Mouse (Mus musculus) liver, adult 2 months (tissue): ENCODE measurements around the gene Gm3646. TPM values are rescaled to one million over a fixed set of nuclear protein-coding genes. Genes with fewer than 3 reads are reported as not detected.

Source experiments
- DNase-seq: peaks from one replicate; pipeline ENCODE4 v3.0.0-alpha.2; 2011; ENCODE audit warnings: low read depth, low spot score; ENCODE audit errors: extremely low read depth
- H3K27ac ChIP-seq: fragments of 200-500 bp; replicated peaks from 2 replicates; pipeline ENCODE4 v1.5.1; 2012; ENCODE audit warnings: low read depth, mild to moderate bottlenecking, control low read depth, inconsistent platforms, low read length; ENCODE audit not compliant: insufficient read depth
- H3K27me3 ChIP-seq: fragments of 200-500 bp; 2 replicates; pipeline ENCODE4 v1.6.1; 2012; ENCODE audit warnings: mild to moderate bottlenecking, moderate library complexity, low read length, inconsistent platforms; ENCODE audit not compliant: control insufficient read depth, insufficient read depth
- H3K36me3 ChIP-seq: fragments of 200-500 bp; 2 replicates; pipeline ENCODE4 v1.6.1; 2012; ENCODE audit warnings: low read length, inconsistent platforms; ENCODE audit not compliant: control insufficient read depth, insufficient read depth
- H3K4me1 ChIP-seq: fragments of 200-500 bp; 2 replicates; pipeline ENCODE4 v1.6.1; 2011; ENCODE audit warnings: low read length; ENCODE audit not compliant: control insufficient read depth, insufficient read depth
- H3K4me3 ChIP-seq: fragments of 200-500 bp; 2 replicates; pipeline ENCODE4 v1.5.1; 2011; ENCODE audit warnings: low read depth, mild to moderate bottlenecking, control low read depth, low read length, moderate library complexity; ENCODE audit not compliant: insufficient read depth
- H3K79me2 ChIP-seq: fragments of 200-500 bp; 2 replicates; pipeline ENCODE4 v1.6.1; 2012; ENCODE audit warnings: inconsistent platforms, mild to moderate bottlenecking, low read length, moderate library complexity; ENCODE audit not compliant: control insufficient read depth, insufficient read depth
- H3K9ac ChIP-seq: fragments of 200-500 bp; 2 replicates; pipeline ENCODE4 v1.6.1; 2012; ENCODE audit warnings: low read depth, mild to moderate bottlenecking, control low read depth, inconsistent platforms, low read length
- CTCF ChIP-seq: fragments of 200-500 bp; IDR thresholded peaks from 2 replicates; pipeline ENCODE4 v1.5.1; 2011; ENCODE audit warnings: low read depth, low read length, control low read depth
- POLR2A ChIP-seq: fragments of 200-500 bp; IDR thresholded peaks from 2 replicates; pipeline ENCODE4 v1.6.1; 2011; ENCODE audit warnings: low read length, control low read depth; ENCODE audit not compliant: insufficient read depth; ENCODE audit errors: extremely low read depth
- WGBS: fragments of 180-500 bp; shearing (Covaris S2); methylation state at CpG from one replicate; pipeline ENCODE4 v1.1.7; 2018; 5-methylcytosine and 5-hydroxymethylcytosine counted together
- polyA plus RNA-seq: library from polyadenylated mRNA; depleted of rRNA; stranded (reverse); fragments of >200 nt; gene quantifications from 2 replicates; pipeline ENCODE4 v1.2.3, GENCODE M21; 2012
- total RNA-seq: library from RNA; depleted of rRNA; stranded (reverse); fragments of >200 nt; gene quantifications from 2 replicates; pipeline ENCODE4 v1.2.3, GENCODE M21; 2014

The Gm3646 gene
- total and polyA plus RNA-seq, 2 experiments: not detected

GRCm38 (mm10) chr1:39804789-39805188, 343 bp downstream of the Gm3646 start:
- Histone ChIP-seq H3K27ac (no peak overlapping the region), H3K27me3 (no peaks in the 10 kb centered on the region), H3K9ac (no peak overlapping the region), H3K4me1 (no peaks in the 10 kb centered on the region), H3K79me2 (no peaks in the 10 kb centered on the region), H3K4me3 (no peak overlapping the region), H3K36me3 (no peaks in the 10 kb centered on the region)
- WGBS: 90% methylated on average over 6 of the region's 6 CpGs
- TF ChIP-seq CTCF: no peak
- TF ChIP-seq POLR2A: no peak
- no peak for DNase-seq

DNA sequence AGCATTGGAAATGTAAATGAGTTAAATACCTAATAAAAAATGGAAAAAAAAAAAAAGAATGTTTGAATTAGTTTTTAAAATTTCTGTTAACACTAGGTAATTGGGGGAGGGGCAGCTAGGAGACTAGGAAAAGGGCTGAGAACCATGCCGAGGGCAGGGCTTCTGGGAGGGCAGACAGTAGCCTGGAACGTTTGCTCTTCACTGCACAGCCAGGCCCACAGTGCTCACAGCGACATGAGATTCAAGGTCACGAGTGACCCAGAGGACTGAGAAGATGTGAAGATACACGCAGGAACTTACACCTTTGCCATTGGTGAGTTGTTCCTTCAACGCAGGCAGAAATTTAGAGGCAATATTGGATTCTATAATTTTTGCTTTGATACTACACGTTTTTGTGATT, 2.2 kb downstream of the Gm3646 start:
- no peaks in the 10 kb centered on the region for H3K36me3 ChIP-seq
- H3K27ac ChIP-seq: no peak overlapping the region
- H3K27me3 ChIP-seq: no peaks in the 10 kb centered on the region
- TF ChIP-seq CTCF: no peak
- no peak for TF ChIP-seq POLR2A
- H3K4me1 ChIP-seq: no peaks in the 10 kb centered on the region
- no peaks in the 10 kb centered on the region for H3K79me2 ChIP-seq
- no peak for DNase-seq
- no peak overlapping the region for H3K9ac ChIP-seq
- 74% methylated on average over 7 of the region's 7 CpGs for WGBS
- H3K4me3 ChIP-seq: no peak overlapping the region

- Histone ChIP-seq H3K27ac (no peak overlapping the region), H3K79me2 (no peaks in the 10 kb centered on the region), H3K4me3 (no peak overlapping the region), H3K9ac (no peak overlapping the region), H3K27me3 (no peaks in the 10 kb centered on the region; the same call in 1 of the 2 replicates), H3K36me3 (no peaks in the 10 kb centered on the region), H3K4me1 (no peaks in the 10 kb centered on the region)
- WGBS: 94% methylated on average over 6 of the region's 6 CpGs
- no peak for TF ChIP-seq POLR2A
- no peak for TF ChIP-seq CTCF
- DNase-seq: no peak
These were observed 7.6 kb downstream of the Gm3646 start for GRCm38 (mm10) chr1:39797496-39797895.

GRCm38 (mm10) chr1:39796765-39797164, 8.4 kb downstream of the Gm3646 start:
- 88% methylated on average over 3 of the region's 3 CpGs for WGBS
- H3K4me3 ChIP-seq: no peak overlapping the region
- H3K27me3 ChIP-seq: no peaks in the 10 kb centered on the region; the same call in 1 of the 2 replicates
- no peak for DNase-seq
- H3K36me3 ChIP-seq: no peaks in the 10 kb centered on the region
- TF ChIP-seq POLR2A: no peak
- no peaks in the 10 kb centered on the region for H3K79me2 ChIP-seq
- H3K27ac ChIP-seq: no peak overlapping the region
- H3K4me1 ChIP-seq: no peaks in the 10 kb centered on the region
- no peak overlapping the region for H3K9ac ChIP-seq

DNA sequence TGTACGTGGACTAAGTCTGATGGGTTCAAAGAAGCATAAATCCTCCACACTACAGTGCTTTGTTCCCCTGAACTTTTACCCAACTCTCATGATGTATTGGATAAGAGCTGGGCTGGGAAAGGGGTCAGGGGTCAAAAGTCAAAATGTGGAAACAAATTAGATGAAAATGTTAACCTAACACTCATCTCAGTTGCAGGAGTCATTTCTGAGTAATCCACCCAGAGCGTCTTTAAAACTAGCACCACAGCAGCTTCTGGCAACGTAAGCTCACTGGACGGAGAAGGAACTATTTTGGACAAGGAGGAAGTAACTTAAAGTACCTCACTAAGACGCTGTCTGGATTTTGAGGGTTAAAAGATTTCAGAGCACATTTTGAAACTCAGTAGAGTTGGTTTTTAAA, 20.5 kb downstream of the Gm3646 start:
- peak; percentile 35 for DNase-seq
- no peaks in the 10 kb centered on the region for H3K36me3 ChIP-seq
- no peak overlapping the region for H3K27ac ChIP-seq
- 77% methylated on average over 5 of the region's 5 CpGs for WGBS
- no peaks in the 10 kb centered on the region for H3K4me1 ChIP-seq
- no peak for TF ChIP-seq CTCF
- TF ChIP-seq POLR2A: no peak
- H3K79me2 ChIP-seq: no peaks in the 10 kb centered on the region
- no peak overlapping the region for H3K9ac ChIP-seq
- no peak overlapping the region for H3K4me3 ChIP-seq
- H3K27me3 ChIP-seq: peaks cover 2% of the 10 kb centered on the region; the same call in 1 of the 2 replicates

DNA sequence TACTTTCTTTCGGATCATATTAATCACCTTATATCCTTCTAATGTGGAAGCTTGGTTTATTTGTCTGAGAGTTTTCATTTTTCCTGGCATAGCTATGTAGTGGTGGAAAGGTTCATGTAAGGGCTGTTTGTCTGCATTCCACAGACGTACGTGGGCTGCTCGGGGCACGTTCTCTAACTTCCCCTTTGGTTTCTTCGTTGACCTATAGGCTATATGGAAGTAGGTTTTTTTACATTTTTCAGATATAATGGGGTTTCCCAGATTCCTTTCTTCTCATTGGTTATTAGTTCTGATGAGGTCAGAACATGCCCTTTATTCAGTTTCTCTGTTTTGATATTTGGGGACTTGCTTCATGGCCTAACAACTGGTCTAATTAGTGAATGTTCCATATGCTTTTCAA, 23.3 kb downstream of the Gm3646 start:
- TF ChIP-seq CTCF (no peak), POLR2A (no peak)
- 88% methylated on average over 6 of the region's 6 CpGs for WGBS
- no peak overlapping the region for H3K27ac ChIP-seq

More for the DNA sequence above, 23.3 kb downstream of the Gm3646 start:
- Histone ChIP-seq H3K79me2 (no peaks in the 10 kb centered on the region), H3K4me1 (no peaks in the 10 kb centered on the region), H3K36me3 (no peaks in the 10 kb centered on the region), H3K9ac (no peak overlapping the region), H3K27me3 (no peaks in the 10 kb centered on the region), H3K4me3 (no peak overlapping the region)
- DNase-seq: no peak
